Mouse (Mus musculus) spleen, postnatal 0 days (tissue): ENCODE results near the gene Fam208a. TPM values are rescaled to one million over a fixed set of nuclear protein-coding genes. Genes with fewer than 3 reads are reported as not detected.

Experiments used
- polyA plus RNA-seq: library from polyadenylated mRNA; unstranded; fragments of >200 nt; fragmentation: Nextera tagmentation; extraction: Ambion mirVana; gene quantifications from 2 replicates; pipeline ENCODE4 v1.2.1, GENCODE M21; 2015

Gene Fam208a
- 9.9 and 11.4 TPM in 2 replicates for polyA plus RNA-seq

DNA sequence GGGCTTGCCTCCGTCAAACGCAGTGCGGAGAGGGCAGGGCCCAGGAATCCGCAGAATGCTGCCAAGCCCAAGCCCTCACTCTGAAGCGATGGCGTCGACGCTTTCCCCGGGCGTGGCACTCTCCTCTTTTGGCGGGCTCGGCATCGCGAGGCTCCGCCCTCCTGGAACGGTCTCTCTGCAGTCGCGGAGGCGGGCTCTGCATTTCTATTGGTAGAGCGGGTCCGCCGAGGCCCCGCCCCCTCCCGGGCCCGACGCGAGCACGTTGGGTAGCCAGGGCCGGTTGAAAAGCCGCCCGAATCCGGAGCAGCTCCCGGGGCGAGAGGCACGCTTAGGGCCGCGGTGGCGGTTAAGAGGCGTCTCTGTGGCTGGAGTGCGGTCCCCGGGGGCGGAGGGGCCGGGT is at the start of gene Fam208a:
Gene Fam208a (plus strand): TSS at position 262 of the 400 bp plus-strand sequence.

DNA sequence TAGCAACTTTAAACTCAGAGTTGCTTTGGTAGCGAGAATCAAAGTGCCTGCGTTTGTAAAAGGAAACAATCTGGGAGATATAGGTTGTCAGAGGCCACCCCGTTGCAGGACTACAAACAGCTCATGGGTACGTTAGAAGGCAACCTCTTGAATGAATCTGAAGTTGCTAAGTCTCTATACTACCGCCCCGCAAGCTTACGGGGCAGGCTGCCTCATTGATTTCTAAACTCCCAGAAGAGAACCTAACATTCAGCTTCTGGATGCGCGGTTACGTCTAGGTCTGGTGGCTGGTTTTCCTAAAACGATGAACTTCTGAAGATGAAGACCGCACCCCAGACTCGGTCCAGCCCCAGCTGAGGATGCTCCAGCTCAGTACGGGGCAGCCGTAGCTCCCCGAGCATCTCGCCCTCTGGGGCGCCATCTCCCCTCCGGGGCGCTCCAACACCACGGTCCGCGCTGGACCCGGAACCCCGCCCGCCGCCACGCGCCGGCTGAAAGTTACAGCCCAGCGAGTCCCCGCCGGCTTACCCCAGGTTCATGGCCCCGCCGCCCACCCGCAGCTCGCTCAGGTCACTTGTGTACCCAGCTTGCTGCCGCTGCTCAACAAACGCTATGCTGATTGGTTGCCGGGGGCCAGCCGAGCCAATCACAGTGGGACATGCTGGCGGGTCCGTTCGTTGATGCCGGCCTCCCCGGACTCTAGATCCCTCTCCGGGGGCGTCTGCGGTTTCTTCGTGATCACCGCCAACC is 79.4 kb downstream of the Fam208a start, which contains the start of gene Ccdc66:
Gene Ccdc66 (minus strand): TSS at position 567 of the 750 bp plus-strand sequence.

Other genes starting within 250 kb of the Fam208a start
- gene Ccdc66, start 79.6 kb downstream of the Fam208a start, polyA plus RNA-seq: 4.2 and 5.2 TPM in 2 replicates
- gene Erc2, start 193.6 kb downstream of the Fam208a start, polyA plus RNA-seq: 0.11 and 0.32 TPM in 2 replicates